Mouse (Mus musculus): Measurements from ENCODE around the gene BC049762.

Gene BC049762

DNA sequence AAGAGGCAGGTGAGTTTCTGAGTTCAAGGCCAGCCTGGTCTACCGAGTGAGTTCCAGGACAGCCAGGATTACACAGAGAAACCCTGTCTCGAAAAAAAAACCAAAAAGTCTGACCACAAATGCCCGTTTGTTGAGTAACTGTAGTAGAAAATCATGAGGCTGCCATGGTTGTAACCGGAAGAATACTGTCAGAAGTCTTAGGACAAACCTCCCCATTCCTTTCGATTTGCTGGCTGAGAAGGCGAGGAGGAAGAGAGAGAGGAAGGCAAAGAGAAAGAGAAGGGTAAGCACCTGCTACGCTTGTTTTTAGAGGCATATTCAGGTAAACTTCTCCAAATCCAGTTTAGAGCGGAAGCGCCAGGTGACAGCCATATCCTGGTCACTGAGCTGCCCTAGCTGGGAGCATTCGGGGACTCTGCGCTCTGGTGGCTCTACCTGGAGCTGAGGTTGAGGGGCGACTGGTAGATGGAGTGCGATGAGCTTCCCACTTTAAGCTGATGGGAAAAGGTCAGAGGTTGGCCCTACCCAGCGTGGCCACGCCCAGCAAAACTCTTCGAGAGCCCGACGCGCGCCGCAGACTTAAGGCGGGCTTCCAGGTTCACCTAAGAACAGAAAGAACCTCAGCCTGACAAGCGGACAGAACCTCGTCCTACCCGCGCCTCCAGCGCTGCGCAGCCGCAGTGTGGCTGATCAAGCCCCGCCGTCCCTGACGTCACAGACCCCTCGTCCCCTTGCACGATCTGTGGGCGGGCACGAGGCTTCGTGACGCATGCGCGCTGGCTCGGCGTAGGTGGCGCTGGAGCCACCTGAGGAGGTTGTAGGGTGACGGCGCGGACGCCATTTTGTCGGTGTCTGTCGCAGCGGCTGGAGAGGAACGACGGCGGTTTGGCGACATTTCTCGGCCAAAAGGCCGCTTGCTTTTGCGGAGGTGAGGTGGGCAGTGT lies at the start of gene BC049762:
Gene BC049762 (minus strand): TSS at position 705 of the 944 bp plus-strand sequence.
- DNase-seq (ENCODE audit: low read depth, low spot score), result peak; percentile 99

- DNase-seq (ENCODE audit: low read depth, low spot score), result no peak
These were observed 49.0 kb upstream of the BC049762 start for GRCm38 (mm10) chr11:51311846-51312245.

GRCm38 (mm10) chr11:51308306-51308705 lies 45.5 kb upstream of the BC049762 start:
- no peak for DNase-seq (ENCODE audit: low read depth, low spot score)

GRCm38 (mm10) chr11:51303981-51304553 lies 41.2 kb upstream of the BC049762 start:
- DNase-seq (ENCODE audit: low read depth, low spot score), result peak; percentile 46

DNA sequence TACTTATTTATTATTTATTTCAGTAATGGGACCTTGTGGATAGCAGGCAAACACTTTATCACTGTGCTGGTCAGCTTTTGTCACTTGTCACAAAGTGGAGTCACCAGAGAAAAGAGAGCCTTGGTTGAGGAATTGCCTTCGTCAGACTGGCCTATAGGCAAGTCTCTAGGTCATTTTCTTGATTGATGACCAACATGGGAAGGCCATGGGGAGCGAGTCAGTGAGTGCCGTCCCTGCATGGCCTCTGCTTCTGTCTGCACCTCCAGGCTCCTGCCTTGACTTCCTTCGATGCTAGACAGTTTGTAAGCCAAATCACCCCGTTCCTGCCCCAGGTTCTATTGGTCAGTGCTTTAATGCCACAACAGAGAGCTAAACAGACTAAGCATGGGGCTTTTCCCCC lies 39.5 kb upstream of the BC049762 start:
- no peak for DNase-seq (ENCODE audit: low read depth, low spot score)

DNA sequence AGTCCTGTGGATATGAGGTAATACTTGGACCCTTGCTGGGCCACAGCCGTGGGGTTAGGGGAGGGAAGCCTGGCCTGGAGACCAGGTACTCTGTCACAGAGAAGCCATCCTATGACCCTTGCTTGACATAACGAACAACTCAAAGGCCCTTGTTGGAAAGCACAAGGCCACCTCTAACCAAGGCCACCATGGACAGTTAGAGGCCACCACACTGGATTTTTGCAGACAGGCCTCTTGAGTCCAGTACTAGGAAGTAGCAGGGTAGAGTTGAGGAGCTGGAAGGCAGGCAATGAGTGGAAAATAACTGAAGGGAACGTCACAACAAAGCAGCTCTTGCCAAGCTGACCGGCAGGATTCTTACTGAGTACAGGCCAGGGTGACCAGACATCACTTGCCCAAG lies 35.8 kb upstream of the BC049762 start:
- no peak for DNase-seq (ENCODE audit: low read depth, low spot score)

GRCm38 (mm10) chr11:51295742-51296141 lies 32.9 kb upstream of the BC049762 start:
- DNase-seq (ENCODE audit: low read depth, low spot score), result no peak

GRCm38 (mm10) chr11:51293956-51294530 lies 31.2 kb upstream of the BC049762 start:
- DNase-seq (ENCODE audit: low read depth, low spot score), result peak; percentile 53

- DNase-seq (ENCODE audit: low read depth, low spot score), result no peak
These were observed 27.5 kb upstream of the BC049762 start for GRCm38 (mm10) chr11:51290066-51290955.

GRCm38 (mm10) chr11:51289564-51290041 lies 26.8 kb upstream of the BC049762 start, which contains the start of gene Col23a1:
Gene Col23a1 (plus strand): TSS chr11:51289920.
- peak; percentile 73 for DNase-seq (ENCODE audit: low read depth, low spot score)

- no peak for DNase-seq (ENCODE audit: low read depth, low spot score)
These were observed 11.6 kb upstream of the BC049762 start for GRCm38 (mm10) chr11:51274418-51274817.

GRCm38 (mm10) chr11:51265326-51265725 lies 2.5 kb upstream of the BC049762 start:
- peak; percentile 70 for DNase-seq (ENCODE audit: low read depth, low spot score)

- DNase-seq (ENCODE audit: low read depth, low spot score), result peak; percentile 65
These were observed 1.5 kb upstream of the BC049762 start for GRCm38 (mm10) chr11:51264352-51264751.

GRCm38 (mm10) chr11:51263286-51263831 lies 513 bp upstream of the BC049762 start:
- DNase-seq (ENCODE audit: low read depth, low spot score), result peak; percentile 55

GRCm38 (mm10) chr11:51261680-51262219 lies 1.1 kb downstream of the BC049762 start, which contains the start of gene Clk4:
Gene Clk4 (plus strand): TSS chr11:51261730.
- no peak for DNase-seq (ENCODE audit: low read depth, low spot score)

DNA sequence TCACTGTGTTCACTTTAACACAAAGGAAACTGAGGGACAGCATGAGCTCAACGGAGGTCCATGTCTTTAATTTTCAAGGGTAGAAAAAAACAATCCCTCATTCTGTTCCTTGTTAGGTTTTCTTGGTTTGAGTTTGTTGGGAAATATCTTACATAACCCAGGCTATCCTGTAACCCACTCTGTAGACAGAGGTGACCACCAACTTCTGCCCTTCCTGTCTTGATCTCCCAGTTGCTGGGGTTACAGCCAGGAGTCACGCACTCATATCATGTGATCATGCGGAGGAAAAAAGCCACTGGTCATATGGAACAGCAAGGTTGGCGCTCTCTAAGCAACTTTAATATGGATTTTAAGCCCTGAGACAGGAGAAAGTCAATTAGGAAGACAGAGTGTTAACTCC lies 5.8 kb downstream of the BC049762 start:
- DNase-seq (ENCODE audit: low read depth, low spot score), result no peak

DNA sequence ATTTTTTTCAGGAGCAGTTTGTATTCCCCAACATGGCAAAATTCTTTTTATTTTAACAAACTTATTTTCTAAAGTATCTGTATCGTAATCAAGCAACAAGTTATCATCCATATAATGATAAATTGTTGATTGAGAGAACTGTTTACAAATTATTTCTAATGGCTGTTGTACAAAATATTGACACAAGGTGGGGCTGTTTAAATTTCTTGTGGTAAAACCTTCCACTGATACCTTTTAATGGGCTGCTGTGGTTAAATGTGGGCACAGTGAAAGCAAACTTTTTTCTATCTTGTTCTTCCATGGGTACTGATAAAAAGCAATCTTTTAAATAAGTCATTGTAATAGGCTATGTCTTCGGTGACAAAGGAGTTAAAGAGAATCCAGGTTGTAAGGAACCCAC lies 19.9 kb downstream of the BC049762 start:
- DNase-seq (ENCODE audit: low read depth, low spot score), result no peak

GRCm38 (mm10) chr11:51234626-51235025 lies 28.2 kb downstream of the BC049762 start:
- no peak for DNase-seq (ENCODE audit: low read depth, low spot score)

- DNase-seq (ENCODE audit: low read depth, low spot score), result peak; percentile 71
These were observed 35.7 kb downstream of the BC049762 start for GRCm38 (mm10) chr11:51227104-51227503.

DNA sequence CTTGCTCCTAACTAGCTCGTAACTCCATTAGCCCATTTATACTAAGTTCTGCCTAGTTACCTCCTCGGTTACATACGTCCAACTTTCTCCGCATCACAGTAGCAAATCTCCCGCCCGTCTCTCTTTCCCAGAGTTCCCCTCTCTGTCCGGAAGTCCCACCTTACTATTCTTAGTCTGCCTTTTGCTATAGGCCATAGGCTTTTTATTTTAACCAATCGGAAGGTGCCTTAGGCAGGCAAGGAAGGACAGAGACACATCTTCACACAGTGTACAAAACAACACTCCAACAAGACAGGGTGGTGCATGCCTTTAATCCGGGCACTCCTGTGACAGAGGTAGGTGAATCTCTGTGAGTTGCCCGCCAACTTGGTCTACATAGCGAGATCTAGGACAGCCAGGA lies 42.5 kb downstream of the BC049762 start, which contains the start of gene Gm12569:
Gene Gm12569 (plus strand): TSS at position 166 of the 400 bp plus-strand sequence.
- DNase-seq (ENCODE audit: low read depth, low spot score), result no peak
